Mouse (Mus musculus) lung, postnatal 0 days (tissue): Measurements from ENCODE around the gene Nav3. TPM values are rescaled to one million over a fixed set of nuclear protein-coding genes. Genes with fewer than 3 reads are reported as not detected.
"Not testable (repeated sequence)": the region's sequence is repeated elsewhere in the genome, so short reads cannot be mapped to it uniquely, and the experiment has no call there.

Experiments
- ATAC-seq: fragments of 200-750 bp; cut with Nextera tagmentation; 2 replicates; pipeline ENCODE4 v1.8.0; 2017; ENCODE audit warnings: moderate library complexity
- DNase-seq: peaks from one replicate; pipeline ENCODE4 v3.0.0-alpha.2; 2016; ENCODE audit warnings: low spot score
- H3K27ac ChIP-seq: fragments of 300-500 bp; sonication (generic); 2 replicates; pipeline ENCODE4 v1.5.1; 2014; ENCODE audit warnings: antibody characterized with exemption, mild to moderate bottlenecking, low read length, mixed read lengths
- H3K27me3 ChIP-seq: fragments of 300-500 bp; sonication (generic); replicated peaks from 2 replicates; pipeline ENCODE4 v1.6.1; 2014; ENCODE audit warnings: low read length, mixed read lengths; ENCODE audit not compliant: insufficient read depth
- H3K36me3 ChIP-seq: fragments of 300-500 bp; sonication (generic); 2 replicates; pipeline ENCODE4 v1.6.1; 2014; ENCODE audit warnings: low read length, mixed read lengths; ENCODE audit not compliant: insufficient read depth
- H3K4me1 ChIP-seq: fragments of 300-500 bp; sonication (generic); 2 replicates; pipeline ENCODE4 v1.6.1; 2014; ENCODE audit warnings: antibody characterized with exemption, low read depth, low read length, mixed read lengths; ENCODE audit not compliant: insufficient read depth
- H3K4me2 ChIP-seq: fragments of 300-500 bp; sonication (generic); replicated peaks from 2 replicates; pipeline ENCODE4 v1.6.1; 2014; ENCODE audit warnings: low read depth, mild to moderate bottlenecking, low read length, moderate library complexity, mixed read lengths
- H3K4me3 ChIP-seq: fragments of 300-500 bp; sonication (generic); 2 replicates; pipeline ENCODE4 v1.5.1; 2014; ENCODE audit warnings: low read depth, low read length
- H3K9ac ChIP-seq: fragments of 300-500 bp; sonication (generic); replicated peaks from 2 replicates; pipeline ENCODE4 v1.6.1; 2014; ENCODE audit warnings: low read depth, mild to moderate bottlenecking
- H3K9me3 ChIP-seq: fragments of 300-500 bp; sonication (generic); 2 replicates; pipeline ENCODE4 v1.6.1; 2016; ENCODE audit warnings: low read length, mixed read lengths
- CTCF ChIP-seq: IDR thresholded peaks from 2 replicates; pipeline ENCODE4 v1.5.1; 2016; ENCODE audit warnings: antibody characterized with exemption, mild to moderate bottlenecking
- EP300 ChIP-seq: IDR thresholded peaks from 2 replicates; pipeline ENCODE4 v1.6.1; 2016; ENCODE audit warnings: antibody characterized with exemption, mild to moderate bottlenecking, control low read depth
- WGBS: fragments of 180-500 bp; shearing (Covaris S2); extraction: QIAGEN DNeasy Blood & Tissue Kit; methylation state at CpG from one replicate; pipeline ENCODE4 v1.1.7; 2014; 5-methylcytosine and 5-hydroxymethylcytosine counted together
- polyA plus RNA-seq: library from polyadenylated mRNA; unstranded; fragments of >200 nt; fragmentation: Nextera tagmentation; extraction: Ambion mirVana; gene quantifications from 2 replicates; pipeline ENCODE4 v1.2.1, GENCODE M21; 2015

Gene Nav3
- polyA plus RNA-seq, 1 experiment from 2014 or later, result 0.33 TPM

DNA sequence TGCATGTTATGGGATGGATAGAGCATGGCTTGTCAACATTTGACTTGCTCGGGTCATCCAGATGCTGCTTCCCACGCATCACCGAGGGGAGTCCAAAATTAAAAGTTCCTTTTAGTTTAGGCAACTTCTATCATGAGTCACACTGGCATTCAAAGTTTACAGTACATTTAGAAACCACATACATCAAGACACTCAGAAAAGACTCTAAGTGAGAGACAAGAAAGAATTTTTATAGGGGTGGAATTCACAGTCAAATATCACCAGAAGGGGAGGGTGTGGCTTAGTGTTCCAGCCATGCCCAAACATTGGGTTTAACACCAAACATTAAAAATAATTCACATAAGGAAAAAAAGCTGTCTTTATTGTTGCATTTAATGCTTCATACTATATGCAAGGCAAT, 57.4 kb downstream of the Nav3 start:
- no peaks in the 10 kb centered on the region for H3K4me1 ChIP-seq
- no peak overlapping the region for H3K9ac ChIP-seq
- H3K36me3 ChIP-seq, result no peaks in the 10 kb centered on the region
- H3K27me3 ChIP-seq, result no peaks in the 10 kb centered on the region
- no peak overlapping the region for H3K4me3 ChIP-seq
- no peak for DNase-seq
- ATAC-seq, result no peak
- no peak overlapping the region for H3K27ac ChIP-seq
- TF ChIP-seq EP300 (no peak), CTCF (no peak)
- no peaks in the 10 kb centered on the region for H3K9me3 ChIP-seq
- H3K4me2 ChIP-seq, result no peak overlapping the region
- WGBS, result 63% methylated on average over 3 of the region's 3 CpGs

DNA sequence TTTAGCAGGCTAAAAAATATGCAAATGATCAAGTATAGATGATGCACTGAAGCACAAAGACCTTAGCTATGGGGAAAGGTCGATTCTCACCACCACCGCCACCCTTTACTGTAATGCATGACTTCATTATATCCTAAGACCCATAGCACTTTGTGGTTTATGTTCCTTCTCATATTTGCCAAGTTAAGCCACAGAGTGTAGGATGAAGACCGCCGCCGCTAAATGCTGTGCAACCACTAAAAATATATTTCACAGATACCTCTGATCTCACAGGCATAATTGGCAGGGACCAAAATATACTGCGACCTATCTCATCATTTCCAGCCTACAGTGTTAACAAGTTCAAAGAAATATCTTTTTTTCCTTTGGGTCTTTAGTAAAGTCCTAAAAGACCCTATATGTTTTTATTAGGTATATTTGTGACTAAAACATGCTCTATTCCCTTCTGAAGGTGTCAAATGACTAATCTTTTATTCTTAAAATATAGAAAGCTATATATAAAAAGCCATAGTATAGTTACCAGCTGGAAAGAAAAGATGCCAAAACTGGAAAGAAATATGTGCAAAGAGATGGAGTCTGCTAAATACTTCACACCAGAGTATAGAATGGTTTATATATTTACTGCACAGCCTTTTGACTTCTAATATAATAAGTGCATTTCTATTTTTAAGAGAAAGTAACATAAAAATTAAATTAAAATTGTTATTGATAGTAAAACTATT, 69.4 kb downstream of the Nav3 start:
- Histone ChIP-seq H3K36me3 (no peaks in the 10 kb centered on the region), H3K4me3 (no peak overlapping the region), H3K9me3 (no peaks in the 10 kb centered on the region), H3K27me3 (no peaks in the 10 kb centered on the region), H3K9ac (no peak overlapping the region), H3K4me2 (no peak overlapping the region), H3K27ac (no peak overlapping the region), H3K4me1 (no peaks in the 10 kb centered on the region)
- ATAC-seq (no peak), DNase-seq (no peak)
- no peak for TF ChIP-seq EP300
- no peak for TF ChIP-seq CTCF
- WGBS, result 93% methylated on average over 6 of the region's 6 CpGs

DNA sequence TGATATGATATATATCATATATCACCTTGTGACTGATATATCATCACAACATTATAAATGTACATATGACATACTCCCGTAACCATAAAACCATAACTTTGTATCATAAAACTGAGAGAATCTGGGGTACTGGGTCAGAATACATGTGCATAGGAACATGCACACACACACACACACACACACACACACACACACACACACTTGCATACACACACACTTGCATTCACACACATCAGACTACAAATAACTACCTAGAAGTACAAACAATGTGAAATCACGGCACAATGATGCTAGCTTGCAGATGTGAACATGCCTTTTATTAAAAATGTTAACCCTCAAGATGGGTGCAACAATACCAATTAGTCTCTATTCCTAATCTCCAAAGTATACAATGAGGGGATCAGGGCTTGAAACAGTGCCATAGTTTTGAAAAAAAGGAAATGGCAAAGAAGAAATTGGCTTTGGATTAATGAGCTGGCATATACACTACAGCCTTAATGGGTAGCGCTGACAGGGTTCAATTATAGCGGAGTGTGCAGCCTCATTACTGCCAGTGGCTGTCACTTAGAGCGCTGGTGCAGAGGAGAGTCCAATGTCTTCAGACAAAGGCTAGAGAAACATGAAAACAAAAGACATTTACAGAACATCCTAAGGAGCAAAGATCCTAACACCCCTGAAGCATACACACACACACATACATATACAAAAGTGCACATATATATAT, 72.3 kb downstream of the Nav3 start:
- not testable (repeated sequence) for H3K36me3 ChIP-seq, H3K27ac ChIP-seq, H3K9ac ChIP-seq, H3K4me1 ChIP-seq, H3K4me3 ChIP-seq, H3K27me3 ChIP-seq, ATAC-seq, H3K4me2 ChIP-seq, H3K9me3 ChIP-seq, DNase-seq
- 78% methylated on average over 5 of the region's 5 CpGs for WGBS

DNA sequence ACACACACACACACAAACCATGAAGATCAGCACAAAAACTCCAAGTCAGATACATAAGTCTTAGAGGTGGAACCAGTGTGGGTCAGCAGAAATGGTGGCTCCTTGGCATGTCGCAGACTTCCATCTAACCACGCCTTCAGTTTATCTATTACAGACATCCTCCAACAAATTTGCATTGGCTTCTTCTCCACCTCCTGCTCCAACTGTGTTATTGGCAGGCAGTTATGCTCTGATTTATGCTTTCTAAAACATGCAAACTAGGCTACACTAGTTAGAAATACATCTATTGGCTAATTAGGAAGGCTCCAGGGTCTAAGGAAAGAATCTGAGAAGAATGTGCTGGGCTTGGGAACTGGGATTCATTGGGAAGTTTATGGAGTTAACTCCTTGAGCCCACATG, 75.2 kb downstream of the Nav3 start:
- H3K4me2 ChIP-seq, result no peak overlapping the region
- TF ChIP-seq EP300, result no peak
- 93% methylated on average over 2 of the region's 2 CpGs for WGBS
- H3K27ac ChIP-seq, result no peak overlapping the region
- DNase-seq (no peak), ATAC-seq (no peak)
- H3K36me3 ChIP-seq, result no peaks in the 10 kb centered on the region
- H3K4me1 ChIP-seq, result no peaks in the 10 kb centered on the region
- H3K9me3 ChIP-seq, result no peaks in the 10 kb centered on the region
- no peak overlapping the region for H3K4me3 ChIP-seq
- H3K9ac ChIP-seq, result no peak overlapping the region
- no peaks in the 10 kb centered on the region for H3K27me3 ChIP-seq

DNA sequence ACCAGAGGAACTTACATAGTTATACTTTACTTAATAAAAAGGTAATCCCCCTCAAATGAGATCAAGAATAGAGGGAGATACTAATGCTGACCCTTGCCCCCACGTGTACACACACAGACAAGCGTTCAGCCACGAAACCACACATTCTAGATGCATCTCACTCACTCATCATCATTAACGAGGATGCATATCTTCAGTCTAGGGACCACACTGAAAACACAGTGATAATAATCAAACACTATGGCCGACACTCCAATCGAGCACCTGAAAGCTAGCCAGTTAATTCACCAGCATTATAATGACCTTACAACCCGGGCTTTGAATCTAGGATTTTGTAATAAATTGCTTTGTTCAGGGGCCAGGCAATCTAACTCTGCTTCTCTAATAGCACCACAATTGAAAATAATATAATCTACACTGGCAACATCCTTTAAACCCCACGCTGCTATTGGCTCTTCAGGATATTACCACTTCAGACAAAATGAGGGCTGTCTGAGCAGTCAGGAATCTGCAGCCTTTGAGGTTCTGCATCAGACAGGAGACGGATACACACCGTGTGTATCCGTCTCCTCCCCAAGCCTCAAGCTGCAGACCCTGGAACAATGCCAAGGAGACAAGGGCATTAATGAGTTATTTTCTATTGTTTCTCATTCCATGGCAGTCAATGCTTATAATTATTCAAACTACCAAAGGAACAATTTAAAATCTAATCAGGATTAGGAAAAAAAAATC, 83.1 kb downstream of the Nav3 start:
- H3K36me3 ChIP-seq, result no peaks in the 10 kb centered on the region
- no peaks in the 10 kb centered on the region for H3K27me3 ChIP-seq
- no peak overlapping the region for H3K27ac ChIP-seq
- no peaks in the 10 kb centered on the region for H3K4me1 ChIP-seq
- H3K4me2 ChIP-seq, result no peak overlapping the region
- WGBS, result 53% methylated on average over 11 of the region's 11 CpGs
- H3K9me3 ChIP-seq, result no peaks in the 10 kb centered on the region
- no peak for TF ChIP-seq EP300
- no peak overlapping the region for H3K4me3 ChIP-seq
- H3K9ac ChIP-seq, result no peak overlapping the region
- ATAC-seq (no peak), DNase-seq (peak; percentile 13)

DNA sequence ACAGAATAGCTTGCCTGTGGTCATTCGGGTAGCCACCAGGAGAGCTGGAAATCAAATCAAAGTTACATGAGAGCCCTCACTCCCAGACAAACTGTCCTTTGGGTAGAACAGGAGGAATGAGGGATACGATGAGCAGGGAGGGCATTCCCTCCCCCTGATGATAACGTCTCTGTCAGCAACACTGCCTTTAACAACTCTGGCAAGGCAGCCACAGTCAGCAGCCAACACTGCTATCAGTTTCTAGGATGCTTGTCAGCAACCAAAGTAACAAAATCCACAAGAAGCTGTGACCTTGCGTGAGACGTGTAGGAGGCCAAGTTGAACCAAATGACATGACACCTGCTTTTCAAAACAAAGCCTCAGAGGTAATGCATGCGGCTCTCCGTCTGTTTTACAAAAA, 103.9 kb downstream of the Nav3 start:
- H3K4me2 ChIP-seq, result no peak overlapping the region
- H3K4me3 ChIP-seq, result no peak overlapping the region
- no peaks in the 10 kb centered on the region for H3K36me3 ChIP-seq
- DNase-seq, result no peak
- TF ChIP-seq EP300 (no peak), CTCF (no peak)
- ATAC-seq, result no peak
- H3K27me3 ChIP-seq, result no peaks in the 10 kb centered on the region
- no peak overlapping the region for H3K9ac ChIP-seq
- H3K9me3 ChIP-seq, result no peaks in the 10 kb centered on the region
- H3K27ac ChIP-seq, result no peak overlapping the region
- no peaks in the 10 kb centered on the region for H3K4me1 ChIP-seq
- 64% methylated on average over 7 of the region's 7 CpGs for WGBS
